Mouse (Mus musculus) kidney, postnatal 10 days (tissue): ENCODE results near the gene Pdrg1.
A peak's percentile ranks its signal among the peaks of the same experiment; 100 is the strongest.

Experiments
- DNase-seq: peaks from one replicate; pipeline ENCODE4 v3.0.0; 2021; ENCODE audit warnings: mixed read lengths

Gene Pdrg1

GRCm38 (mm10) chr2:153031126-153032082, 16.2 kb upstream of the Pdrg1 start, which contains the start of gene Xkr7:
Gene Xkr7 (plus strand): TSS chr2:153031852.
- no peak for DNase-seq

- DNase-seq = no peak
These were observed 15.2 kb upstream of the Pdrg1 start for GRCm38 (mm10) chr2:153030422-153030821.

GRCm38 (mm10) chr2:153027501-153027900, 12.3 kb upstream of the Pdrg1 start:
- DNase-seq = no peak

- no peak for DNase-seq
These were observed 10.8 kb upstream of the Pdrg1 start for GRCm38 (mm10) chr2:153026052-153026451.

- no peak for DNase-seq
These were observed 7.6 kb upstream of the Pdrg1 start for GRCm38 (mm10) chr2:153022855-153023254.

- DNase-seq = no peak
These were observed 5.9 kb upstream of the Pdrg1 start for GRCm38 (mm10) chr2:153021163-153021562.

GRCm38 (mm10) chr2:153019355-153019754, 4.1 kb upstream of the Pdrg1 start:
- DNase-seq = no peak

- DNase-seq = no peak
These were observed 1.6 kb upstream of the Pdrg1 start for GRCm38 (mm10) chr2:153016786-153017185.

- DNase-seq = peak; percentile 43
These were observed 577 bp upstream of the Pdrg1 start for GRCm38 (mm10) chr2:153015804-153016203.

GRCm38 (mm10) chr2:153013724-153014515, 1.3 kb downstream of the Pdrg1 start:
- DNase-seq = no peak

- DNase-seq = no peak
These were observed 5.8 kb downstream of the Pdrg1 start for GRCm38 (mm10) chr2:153009192-153009973.

- no peak for DNase-seq
These were observed 9.2 kb downstream of the Pdrg1 start for GRCm38 (mm10) chr2:153005981-153006380.

GRCm38 (mm10) chr2:153003681-153004338, 11.4 kb downstream of the Pdrg1 start:
- DNase-seq = no peak

GRCm38 (mm10) chr2:153002492-153003248, 12.6 kb downstream of the Pdrg1 start:
- no peak for DNase-seq

GRCm38 (mm10) chr2:152997046-152997445, 18.2 kb downstream of the Pdrg1 start:
- DNase-seq = peak; percentile 33

- DNase-seq = no peak
These were observed 23.7 kb downstream of the Pdrg1 start for GRCm38 (mm10) chr2:152991529-152991928.

- DNase-seq = no peak
These were observed 29.6 kb downstream of the Pdrg1 start for GRCm38 (mm10) chr2:152985582-152985981.

- no peak for DNase-seq
These were observed 38.2 kb downstream of the Pdrg1 start for GRCm38 (mm10) chr2:152976991-152977390.

GRCm38 (mm10) chr2:152965555-152965954, 49.7 kb downstream of the Pdrg1 start:
- DNase-seq = no peak

GRCm38 (mm10) chr2:152962091-152962793, 53.0 kb downstream of the Pdrg1 start, which contains the start of gene Ttll9:
Gene Ttll9 (plus strand): TSS chr2:152962485.
- DNase-seq = peak; percentile 84
